Mouse (Mus musculus) kidney, adult 2 months (tissue): ENCODE data around the gene Top3b.

Experiments used
- CTCF ChIP-seq: fragments of 200-500 bp; conservative IDR thresholded peaks from 2 replicates; pipeline ENCODE4 v1.5.1; 2011; ENCODE audit warnings: low read depth, mild to moderate bottlenecking, control low read depth, low read length, moderate library complexity, mixed read lengths; ENCODE audit not compliant: insufficient read depth, insufficient read length
- POLR2A ChIP-seq: fragments of 200-500 bp; IDR thresholded peaks from one replicate; pipeline ENCODE4 v1.6.1; 2011; ENCODE audit warnings: low read depth, low read length, control low read depth

DNA sequence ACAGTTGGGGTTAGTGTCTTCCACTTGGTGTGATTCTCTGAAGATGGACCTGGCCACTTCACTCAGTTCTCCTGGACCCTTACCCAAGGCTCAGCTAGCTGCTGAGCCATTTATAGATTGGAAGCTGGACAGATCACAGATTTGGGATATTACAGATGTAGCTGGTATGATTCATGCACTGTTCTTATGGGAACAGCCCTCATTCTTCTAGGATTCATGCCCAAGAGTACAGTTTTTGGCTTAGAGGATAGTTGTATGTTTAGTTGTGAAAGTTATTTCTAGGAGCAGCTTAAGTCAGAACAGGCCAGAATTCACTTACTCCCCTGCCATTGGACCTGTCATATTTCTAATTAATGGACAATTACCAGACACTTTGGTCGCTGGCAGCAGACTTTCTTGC lies 42.9 kb downstream of the Top3b start:
- TF ChIP-seq CTCF (no peak), POLR2A (no peak)
